Mouse (Mus musculus) embryo, embryonic 10 days (tissue): ENCODE data around the gene Paqr6.

Source experiments
- DNase-seq: peaks from one replicate; pipeline ENCODE4 v3.0.0-alpha.2; 2015; ENCODE audit warnings: low spot score

Paqr6 gene

GRCm38 (mm10) chr3:88411681-88412080 lies 47.3 kb downstream of the Paqr6 start:
- DNase-seq, result no peak

GRCm38 (mm10) chr3:88412636-88413035 lies 48.3 kb downstream of the Paqr6 start:
- DNase-seq, result no peak

- DNase-seq, result no peak
Measured at GRCm38 (mm10) chr3:88415668-88416067, 51.3 kb downstream of the Paqr6 start.

- DNase-seq, result no peak
Measured at GRCm38 (mm10) chr3:88418016-88418415, 53.6 kb downstream of the Paqr6 start.
